Mouse (Mus musculus): ENCODE data around the gene Gtf3a.

DNA sequence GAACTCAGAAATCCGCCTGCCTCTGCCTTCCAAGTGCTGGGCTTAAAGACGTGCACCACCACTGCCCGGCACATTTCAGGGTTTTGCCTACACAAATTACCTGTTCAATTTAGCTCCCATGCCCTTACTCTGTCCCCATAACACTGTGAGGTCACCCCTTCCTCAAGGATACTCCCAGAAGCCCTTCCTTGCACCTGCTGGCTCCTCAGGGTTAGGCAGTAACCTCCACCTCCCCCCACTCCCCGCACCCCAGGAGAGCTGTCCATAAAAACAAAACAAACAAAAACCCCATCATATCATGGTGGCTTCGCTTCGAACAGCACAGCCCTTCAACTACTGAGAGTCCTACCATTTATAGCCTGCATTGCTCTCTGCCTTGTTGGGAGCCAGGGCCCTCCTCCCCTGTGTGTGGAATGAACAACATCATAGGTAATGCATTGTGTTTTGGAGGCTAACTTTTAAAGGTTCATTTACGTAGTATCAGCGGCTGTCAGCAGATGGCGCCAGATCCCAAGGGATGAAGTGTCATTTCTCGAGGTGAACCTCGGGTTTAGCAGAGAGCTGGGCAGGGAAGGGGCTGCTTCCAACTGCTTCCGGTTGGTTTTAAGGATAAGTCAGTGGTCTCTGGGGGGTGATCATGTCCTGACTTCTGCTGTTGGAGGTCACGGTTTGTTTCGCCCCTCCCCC is 42.8 kb upstream of the Gtf3a start:
- peak; percentile 74 for TF ChIP-seq CTCF (conservative IDR thresholded peaks at IDR 0.05; ENCODE audit: low read length)
- TF ChIP-seq NANOG (IDR thresholded peaks at IDR 0.05; ENCODE audit: borderline replicate concordance, low read length) = no peak

Measured in E14TG2a.4 (cell line).